In genomic region chr17:3224383-3225106, GRCm38 (mm10) we compare ENCODE assay signal across 8 mouse cellular contexts.
A peak's percentile ranks its signal among the peaks of the same experiment; 100 is the strongest.
DNase-seq lines count a peak whose midpoint lies in the region; ATAC-seq lines count a peak whose summit lies in the region.

No protein-coding gene starts in this region.

- 60% methylated on average over 4 of the region's 4 CpGs for WGBS in intestine, embryonic 15.5 days
- WGBS in midbrain, embryonic 10.5 days, result 64% methylated on average over 4 of the region's 4 CpGs

- no peaks in the 10 kb centered on the region for H3K4me1 ChIP-seq in intestine, embryonic 15.5 days (replicated peaks)
- H3K4me1 ChIP-seq in midbrain, embryonic 10.5 days, result no peaks in the 10 kb centered on the region

- intact Hi-C loops in left cerebral cortex, postnatal 25 days (cut with DNase I), result loop anchor here (1.0 to 2.0 kb wide), 2 partner anchors 110 to 140 kb away; partner anchors contain the start of gene Scaf8

- H3K27me3 ChIP-seq in intestine, embryonic 15.5 days (replicated peaks), result no peaks in the 10 kb centered on the region
- H3K27me3 ChIP-seq in midbrain, embryonic 10.5 days (ENCODE audit: low read depth, poor library complexity, severe bottlenecking), result no peaks in the 10 kb centered on the region

- no peaks in the 10 kb centered on the region for H3K36me3 ChIP-seq in intestine, embryonic 15.5 days
- peaks cover 2% of the 10 kb centered on the region; the same call in 1 of the 2 replicates for H3K36me3 ChIP-seq in midbrain, embryonic 10.5 days

- no peak overlapping the region for H3K9ac ChIP-seq in intestine, embryonic 15.5 days

- H3K27ac ChIP-seq in intestine, embryonic 15.5 days, result no peak overlapping the region
- H3K27ac ChIP-seq in midbrain, embryonic 10.5 days (replicated peaks), result no peak overlapping the region

- H3K4me2 ChIP-seq in intestine, embryonic 15.5 days (replicated peaks), result no peak overlapping the region

- no peak overlapping the region for H3K4me3 ChIP-seq in intestine, embryonic 15.5 days (replicated peaks)
- no peak overlapping the region for H3K4me3 ChIP-seq in midbrain, embryonic 10.5 days

- peak; percentile 92 for DNase-seq in adipocyte (ENCODE audit: low spot score)
- peak; percentile 86 for DNase-seq in embryo, embryonic 10 days (ENCODE audit: low spot score)
- DNase-seq in gastrocnemius, postnatal 25 days, result peak; percentile 69
- DNase-seq in left cerebral cortex, postnatal 25 days (ENCODE audit: low spot score in 2 of 2), result peak; percentile 87 to 89
- peak; percentile 75 for DNase-seq in midbrain, embryonic 10.5 days (ENCODE audit: low spot score)
- DNase-seq in right cerebral cortex, postnatal 36 days (ENCODE audit: low spot score in 2 of 2), result peak; percentile 70 to 77
- DNase-seq in urinary bladder, postnatal 4 days (ENCODE audit: low spot score in 2 of 2), result peak; percentile 72 to 87

- peak; percentile 78 for ATAC-seq in intestine, embryonic 15.5 days

- H3K9me3 ChIP-seq in intestine, embryonic 15.5 days, result no peaks in the 10 kb centered on the region
- no peaks in the 10 kb centered on the region for H3K9me3 ChIP-seq in midbrain, embryonic 10.5 days (replicated peaks)
